Mouse (Mus musculus) myocyte (in vitro differentiated cells): Measurements from ENCODE around the gene Zfp652.

Experiments
- CEBPB ChIP-seq: IDR thresholded peaks from 2 replicates; pipeline ENCODE4 v1.6.1; 2011; ENCODE audit warnings: mild to moderate bottlenecking, moderate library complexity; ENCODE audit not compliant: poor library complexity, insufficient read depth, severe bottlenecking
- MAX ChIP-seq: IDR thresholded peaks from one replicate; pipeline ENCODE4 v1.6.1; 2011; ENCODE audit warnings: low read depth, mild to moderate bottlenecking, control low read depth
- MYOD1 ChIP-seq, 3 experiments: IDR thresholded peaks; one replicate each; pipeline ENCODE4 v1.6.1; 2011; ENCODE audit warnings: control low read depth in 2 of 3, low read depth in 2 of 3, mild to moderate bottlenecking in 2 of 3, moderate library complexity in 1 of 3; ENCODE audit not compliant: insufficient read length in 2 of 3, control insufficient read depth in 1 of 3
- MYOG ChIP-seq, 3 experiments: IDR thresholded peaks; one replicate each; pipeline ENCODE4 v1.6.1; 2011; ENCODE audit warnings: control low read depth in 2 of 3, low read depth in 2 of 3, mild to moderate bottlenecking in 2 of 3; ENCODE audit not compliant: insufficient read length in 2 of 3, control insufficient read depth in 1 of 3, insufficient read depth in 1 of 3
- POLR2A ChIP-seq: IDR thresholded peaks from one replicate; pipeline ENCODE4 v1.6.1; 2011; ENCODE audit warnings: low read depth, mild to moderate bottlenecking, control low read depth, moderate library complexity; ENCODE audit not compliant: insufficient read length
- POLR2AphosphoS2 ChIP-seq: IDR thresholded peaks from one replicate; pipeline ENCODE4 v1.6.1; 2011; ENCODE audit warnings: low read depth, control low read depth; ENCODE audit not compliant: insufficient read length
- SRF ChIP-seq: IDR thresholded peaks from one replicate; pipeline ENCODE4 v1.6.1; 2011; ENCODE audit warnings: low read depth; ENCODE audit not compliant: control insufficient read depth, insufficient read length
- TCF12 ChIP-seq: IDR thresholded peaks from one replicate; pipeline ENCODE4 v1.6.1; 2011; ENCODE audit warnings: mild to moderate bottlenecking, control low read depth; ENCODE audit not compliant: poor library complexity, insufficient read depth, severe bottlenecking
- TCF3 ChIP-seq: IDR thresholded peaks from one replicate; pipeline ENCODE4 v1.6.1; 2011; ENCODE audit warnings: low read depth, control low read depth; ENCODE audit not compliant: insufficient read length
- USF1 ChIP-seq: IDR thresholded peaks from one replicate; pipeline ENCODE4 v1.6.1; 2011; ENCODE audit warnings: low read depth, mild to moderate bottlenecking, control low read depth, moderate library complexity

DNA sequence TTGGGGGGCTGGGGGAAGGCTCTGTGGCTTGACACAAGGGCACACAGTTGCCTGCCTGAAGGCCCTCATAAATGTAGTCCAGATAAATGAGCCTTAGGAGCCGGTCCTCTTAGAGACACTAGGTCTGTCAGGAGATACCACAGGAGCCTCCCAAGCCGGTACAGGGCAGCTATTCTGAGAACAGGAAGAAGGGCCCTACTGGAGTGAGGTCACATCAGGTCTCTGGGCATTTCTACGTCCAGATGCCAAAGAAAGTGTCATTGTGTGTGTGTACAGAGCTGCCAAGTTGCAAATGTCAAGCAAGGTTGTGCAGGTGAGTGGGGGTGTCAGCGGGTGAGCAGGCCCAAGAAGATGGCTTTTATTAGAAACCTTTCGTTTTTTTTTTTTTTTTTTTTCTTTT is 83.1 kb downstream of the Zfp652 start:
- TF ChIP-seq POLR2A = no peak
- no peak for TF ChIP-seq MAX
- TF ChIP-seq MYOD1 (IDR thresholded peaks at IDR 0.05; ENCODE audit: control insufficient read depth in 1 of 3, insufficient read length in 2 of 3, low read depth in 2 of 3) = no peak
- no peak for TF ChIP-seq USF1
- no peak for TF ChIP-seq TCF12
- no peak for TF ChIP-seq POLR2AphosphoS2
- TF ChIP-seq MYOG (IDR thresholded peaks at IDR 0.05; ENCODE audit: control insufficient read depth in 1 of 3, insufficient read depth in 1 of 3, insufficient read length in 2 of 3, low read depth in 2 of 3) = no peak
- TF ChIP-seq SRF = no peak
- TF ChIP-seq CEBPB = no peak
- no peak for TF ChIP-seq TCF3
